Mouse (Mus musculus): ENCODE results near the gene Mrgprf. TPM values are rescaled to one million over a fixed set of nuclear protein-coding genes. Genes with fewer than 3 reads are reported as not detected.

The Mrgprf gene
- 0.09 and 0.11 TPM in 2 replicates for polyA plus RNA-seq (2014; fragmentation: Nextera tagmentation; extraction: Ambion mirVana)

DNA sequence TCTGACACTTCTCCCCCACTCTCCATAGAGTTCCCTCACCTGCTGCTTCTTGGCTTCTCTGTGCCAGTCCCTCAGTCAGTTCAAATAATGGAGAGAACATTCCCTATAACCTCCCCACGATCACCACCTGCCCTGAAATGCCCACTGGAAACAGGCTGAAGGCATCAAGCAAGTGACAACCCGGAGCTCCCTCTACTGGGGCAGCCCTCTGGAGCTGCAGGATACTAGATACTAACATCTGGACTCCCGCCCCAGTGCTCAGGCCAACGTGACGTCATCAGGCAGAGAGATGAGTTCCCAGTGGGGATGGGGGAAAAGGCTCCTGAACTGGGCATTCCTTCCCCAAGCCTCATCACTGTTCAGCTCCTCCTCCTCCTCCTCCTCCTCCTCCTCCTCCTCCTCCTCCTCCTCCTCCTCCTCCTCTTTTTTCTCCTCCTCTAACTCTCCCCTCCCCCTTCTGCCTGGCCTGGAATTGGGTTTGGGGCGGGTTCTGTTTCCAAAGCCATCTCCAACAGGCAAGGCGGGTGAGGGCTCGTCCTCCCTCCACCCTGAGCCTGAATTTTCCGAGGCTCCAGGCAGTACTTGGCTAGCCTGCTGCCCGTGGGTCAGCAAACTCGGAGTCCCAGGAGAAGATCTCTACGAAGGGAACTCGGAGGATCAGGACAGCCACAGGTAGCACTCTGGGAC, at the start of gene Mrgprf:
Gene Mrgprf, plus strand, starts transcription at position 508 of the 687 bp plus-strand sequence.
- no peaks in the 10 kb centered on the region for H3K27me3 ChIP-seq (ENCODE audit: control insufficient read depth, insufficient read depth, low read length)
- no peak within 1 kb of the TSS for H3K27ac ChIP-seq (replicated peaks; ENCODE audit: low read depth, low read length)
- WGBS, result 35% methylated on average over 12 of the region's 13 CpGs
- no peaks in the 10 kb centered on the region for H3K9me3 ChIP-seq (ENCODE audit: control insufficient read depth, low read length)
- H3K4me1 ChIP-seq (ENCODE audit: control insufficient read depth, insufficient read depth, low read length), result peaks cover 7% of the 10 kb centered on the region; the same call in 1 of the 2 replicates
- DNase-seq (ENCODE audit: low spot score) (no peak), ATAC-seq (ENCODE audit: insufficient number of reproducible peaks, low FRiP score, low TSS enrichment, low read depth) (no peak)
- H3K4me2 ChIP-seq (ENCODE audit: low read depth, severe bottlenecking), result no peak within 1 kb of the TSS
- H3K36me3 ChIP-seq (ENCODE audit: control insufficient read depth, insufficient read depth, low read length), result no peaks in the 10 kb centered on the region
- no peak within 1 kb of the TSS for H3K9ac ChIP-seq (ENCODE audit: low read length)
- no peak within 1 kb of the TSS for H3K4me3 ChIP-seq (ENCODE audit: low read depth, low read length)

DNA sequence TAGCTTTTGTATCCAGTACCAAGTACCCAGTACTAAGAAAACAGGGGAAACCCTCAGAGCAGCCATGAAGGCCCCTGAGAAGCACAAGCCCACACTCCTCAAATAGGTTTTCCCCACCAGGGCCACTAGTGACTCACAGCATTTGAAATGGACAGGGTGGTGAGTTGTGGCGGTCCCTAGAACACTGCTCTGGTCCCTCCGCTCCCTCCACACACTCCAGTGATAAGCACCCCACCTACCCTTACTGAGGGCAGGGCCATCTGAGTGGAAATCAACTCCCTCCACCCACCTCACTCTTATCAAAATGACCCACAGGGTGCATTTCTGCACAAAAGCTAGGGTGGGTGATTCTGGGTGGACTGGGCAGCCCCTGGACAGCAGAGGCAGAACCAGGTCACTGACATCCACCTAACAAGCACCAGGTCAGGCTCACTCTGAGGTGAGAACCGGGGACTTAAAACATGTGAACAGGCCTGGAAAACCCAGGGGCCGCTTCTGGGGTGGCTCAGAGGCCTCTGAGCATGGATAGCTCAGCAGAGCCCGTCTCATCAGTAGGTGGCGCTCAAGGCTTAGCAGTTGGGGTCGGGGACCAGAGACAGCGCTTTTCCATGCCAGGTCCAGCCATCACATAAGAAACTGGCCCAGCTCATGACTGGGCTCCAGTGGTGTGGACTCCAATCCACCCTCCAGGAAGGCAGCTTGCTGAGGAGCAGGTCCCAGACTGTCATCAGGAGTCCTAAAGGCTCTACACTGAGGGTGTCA, 47.7 kb upstream of the Mrgprf start:
- 28% methylated on average over 8 of the region's 8 CpGs for WGBS

DNA sequence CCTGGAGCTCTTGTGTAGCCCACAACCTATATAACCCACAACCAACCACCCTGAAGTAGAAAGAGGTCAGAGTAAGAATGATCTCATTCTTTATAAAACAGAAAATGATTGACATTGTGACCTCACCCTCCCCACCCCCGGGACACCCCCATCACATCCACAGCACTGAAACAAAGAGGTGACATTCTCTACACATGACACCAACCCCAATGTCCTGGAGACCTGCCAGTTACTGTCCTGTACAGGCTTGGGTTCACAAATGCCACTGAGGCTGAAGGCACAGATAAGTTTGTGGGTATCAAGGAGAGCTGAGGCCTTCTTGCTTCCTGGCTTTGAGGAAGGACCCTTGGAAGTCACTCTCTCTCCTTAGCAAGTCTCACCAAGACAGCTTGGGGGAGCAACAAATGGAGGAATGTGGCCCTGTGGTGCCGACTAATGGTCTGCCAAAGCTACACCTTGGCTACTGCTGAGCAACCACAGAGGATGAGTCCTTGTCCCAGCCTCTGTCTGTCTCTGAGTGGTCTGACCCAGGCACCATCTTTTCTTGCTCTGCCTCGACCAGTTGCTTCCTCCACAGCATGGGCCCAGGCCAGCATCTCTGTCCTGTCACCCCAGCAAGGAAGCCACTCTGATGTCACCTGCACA, 46.5 kb upstream of the Mrgprf start:
- DNase-seq (ENCODE audit: low spot score) (no peak), ATAC-seq (ENCODE audit: insufficient number of reproducible peaks, low FRiP score, low TSS enrichment, low read depth) (no peak)
- H3K27ac ChIP-seq (replicated peaks; ENCODE audit: low read depth, low read length), result no peak overlapping the region
- no peaks in the 10 kb centered on the region for H3K27me3 ChIP-seq (ENCODE audit: control insufficient read depth, insufficient read depth, low read length)
- 0 out of 2 replicates have a peak, but pooled peaks cover 2% of the 10 kb centered on the region for H3K4me1 ChIP-seq (ENCODE audit: control insufficient read depth, insufficient read depth, low read length)
- H3K4me3 ChIP-seq (ENCODE audit: low read depth, low read length), result no peak overlapping the region
- H3K36me3 ChIP-seq (ENCODE audit: control insufficient read depth, insufficient read depth, low read length), result 0 out of 2 replicates have a peak, but pooled peaks cover 4% of the 10 kb centered on the region
- no peak overlapping the region for H3K9ac ChIP-seq (ENCODE audit: low read length)
- no peaks in the 10 kb centered on the region for H3K9me3 ChIP-seq (ENCODE audit: control insufficient read depth, low read length)
- WGBS, result 60% methylated on average over 3 of the region's 3 CpGs
- no peak overlapping the region for H3K4me2 ChIP-seq (ENCODE audit: low read depth, severe bottlenecking)

More for the DNA sequence above, 47.7 kb upstream of the Mrgprf start:
- H3K27me3 ChIP-seq (ENCODE audit: control insufficient read depth, insufficient read depth, low read length), result no peaks in the 10 kb centered on the region
- ATAC-seq (ENCODE audit: insufficient number of reproducible peaks, low FRiP score, low TSS enrichment, low read depth), result peak; percentile 69
- no peak overlapping the region for H3K27ac ChIP-seq (replicated peaks; ENCODE audit: low read depth, low read length)
- H3K4me3 ChIP-seq (ENCODE audit: low read depth, low read length), result no peak overlapping the region
- peak; percentile 90 for DNase-seq (ENCODE audit: low spot score)
- H3K4me2 ChIP-seq (ENCODE audit: low read depth, severe bottlenecking), result no peak overlapping the region
- no peaks in the 10 kb centered on the region for H3K9me3 ChIP-seq (ENCODE audit: control insufficient read depth, low read length)
- no peak overlapping the region for H3K9ac ChIP-seq (ENCODE audit: low read length)
- H3K36me3 ChIP-seq (ENCODE audit: control insufficient read depth, insufficient read depth, low read length), result 0 out of 2 replicates have a peak, but pooled peaks cover 4% of the 10 kb centered on the region
- H3K4me1 ChIP-seq (ENCODE audit: control insufficient read depth, insufficient read depth, low read length), result 0 out of 2 replicates have a peak, but pooled peaks cover 2% of the 10 kb centered on the region

- H3K27ac ChIP-seq (replicated peaks; ENCODE audit: low read depth, low read length), result no peak overlapping the region
- WGBS, result 100% methylated on average over 1 of the region's 1 CpGs
- peaks cover 4% of the 10 kb centered on the region; the same call in 1 of the 2 replicates for H3K36me3 ChIP-seq (ENCODE audit: control insufficient read depth, insufficient read depth, low read length)
- 0 out of 2 replicates have a peak, but pooled peaks cover 2% of the 10 kb centered on the region for H3K4me1 ChIP-seq (ENCODE audit: control insufficient read depth, insufficient read depth, low read length)
- no peak overlapping the region for H3K4me3 ChIP-seq (ENCODE audit: low read depth, low read length)
- H3K9me3 ChIP-seq (ENCODE audit: control insufficient read depth, low read length), result no peaks in the 10 kb centered on the region
- no peak overlapping the region for H3K4me2 ChIP-seq (ENCODE audit: low read depth, severe bottlenecking)
- H3K27me3 ChIP-seq (ENCODE audit: control insufficient read depth, insufficient read depth, low read length), result no peaks in the 10 kb centered on the region
- H3K9ac ChIP-seq (ENCODE audit: low read length), result no peak overlapping the region
- DNase-seq (ENCODE audit: low spot score), result no peak
- no peak for ATAC-seq (ENCODE audit: insufficient number of reproducible peaks, low FRiP score, low TSS enrichment, low read depth)
These were observed 44.5 kb upstream of the Mrgprf start for GRCm38 (mm10) chr7:145256092-145256491.

- no peak overlapping the region for H3K9ac ChIP-seq (ENCODE audit: low read length)
- ATAC-seq (ENCODE audit: insufficient number of reproducible peaks, low FRiP score, low TSS enrichment, low read depth) (no peak), DNase-seq (ENCODE audit: low spot score) (no peak)
- H3K27ac ChIP-seq (replicated peaks; ENCODE audit: low read depth, low read length), result no peak overlapping the region
- no peak overlapping the region for H3K4me2 ChIP-seq (ENCODE audit: low read depth, severe bottlenecking)
- 71% methylated on average over 9 of the region's 9 CpGs for WGBS
- H3K4me1 ChIP-seq (ENCODE audit: control insufficient read depth, insufficient read depth, low read length), result no peaks in the 10 kb centered on the region
- no peaks in the 10 kb centered on the region for H3K27me3 ChIP-seq (ENCODE audit: control insufficient read depth, insufficient read depth, low read length)
- no peaks in the 10 kb centered on the region for H3K9me3 ChIP-seq (ENCODE audit: control insufficient read depth, low read length)
- no peak overlapping the region for H3K4me3 ChIP-seq (ENCODE audit: low read depth, low read length)
- peaks cover 2% of the 10 kb centered on the region; the same call in 1 of the 2 replicates for H3K36me3 ChIP-seq (ENCODE audit: control insufficient read depth, insufficient read depth, low read length)
These were observed 36.4 kb upstream of the Mrgprf start for GRCm38 (mm10) chr7:145264202-145264601.

- H3K9ac ChIP-seq (ENCODE audit: low read length), result no peak overlapping the region
- no peaks in the 10 kb centered on the region for H3K4me1 ChIP-seq (ENCODE audit: control insufficient read depth, insufficient read depth, low read length)
- no peaks in the 10 kb centered on the region for H3K27me3 ChIP-seq (ENCODE audit: control insufficient read depth, insufficient read depth, low read length)
- no peak overlapping the region for H3K4me3 ChIP-seq (ENCODE audit: low read depth, low read length)
- no peak for ATAC-seq (ENCODE audit: insufficient number of reproducible peaks, low FRiP score, low TSS enrichment, low read depth)
- DNase-seq (ENCODE audit: low spot score), result no peak
- WGBS, result 88% methylated on average over 2 of the region's 2 CpGs
- H3K9me3 ChIP-seq (ENCODE audit: control insufficient read depth, low read length), result no peaks in the 10 kb centered on the region
- H3K4me2 ChIP-seq (ENCODE audit: low read depth, severe bottlenecking), result no peak overlapping the region
- peaks cover 7% of the 10 kb centered on the region; the same call in 1 of the 2 replicates for H3K36me3 ChIP-seq (ENCODE audit: control insufficient read depth, insufficient read depth, low read length)
- H3K27ac ChIP-seq (replicated peaks; ENCODE audit: low read depth, low read length), result no peak overlapping the region
These were observed 34.6 kb upstream of the Mrgprf start for GRCm38 (mm10) chr7:145266011-145266410.

DNA sequence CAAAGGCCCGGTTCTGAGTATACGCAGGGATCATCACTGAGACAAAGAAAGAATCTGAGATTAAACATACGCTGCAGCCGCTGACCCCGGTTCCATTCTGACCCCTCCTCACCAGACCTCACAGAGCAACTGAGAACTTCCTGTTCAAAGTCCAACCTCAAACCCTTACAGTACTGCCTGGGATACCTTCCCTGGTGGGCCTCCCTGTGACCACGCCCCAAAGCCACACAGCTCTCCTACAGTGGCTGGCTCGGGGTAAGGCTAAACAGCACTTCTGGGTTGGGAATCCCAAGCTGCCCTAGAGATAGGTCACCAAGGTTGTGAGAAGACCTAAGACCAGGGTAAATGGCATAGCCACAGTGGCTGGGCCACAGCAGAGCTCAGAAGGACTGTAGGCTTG, 31.7 kb upstream of the Mrgprf start:
- peaks cover 8% of the 10 kb centered on the region; the same call in 1 of the 2 replicates for H3K36me3 ChIP-seq (ENCODE audit: control insufficient read depth, insufficient read depth, low read length)
- H3K27ac ChIP-seq (replicated peaks; ENCODE audit: low read depth, low read length), result no peak overlapping the region
- ATAC-seq (ENCODE audit: insufficient number of reproducible peaks, low FRiP score, low TSS enrichment, low read depth) (no peak), DNase-seq (ENCODE audit: low spot score) (no peak)
- H3K4me3 ChIP-seq (ENCODE audit: low read depth, low read length), result no peak overlapping the region
- no peaks in the 10 kb centered on the region for H3K9me3 ChIP-seq (ENCODE audit: control insufficient read depth, low read length)
- 91% methylated on average over 7 of the region's 7 CpGs for WGBS
- no peak overlapping the region for H3K9ac ChIP-seq (ENCODE audit: low read length)
- H3K27me3 ChIP-seq (ENCODE audit: control insufficient read depth, insufficient read depth, low read length), result no peaks in the 10 kb centered on the region
- no peak overlapping the region for H3K4me2 ChIP-seq (ENCODE audit: low read depth, severe bottlenecking)
- no peaks in the 10 kb centered on the region for H3K4me1 ChIP-seq (ENCODE audit: control insufficient read depth, insufficient read depth, low read length)

- H3K27ac ChIP-seq (replicated peaks; ENCODE audit: low read depth, low read length), result no peak overlapping the region
- H3K27me3 ChIP-seq (ENCODE audit: control insufficient read depth, insufficient read depth, low read length), result no peaks in the 10 kb centered on the region
- H3K9ac ChIP-seq (ENCODE audit: low read length), result no peak overlapping the region
- H3K4me3 ChIP-seq (ENCODE audit: low read depth, low read length), result no peak overlapping the region
- no peak for ATAC-seq (ENCODE audit: insufficient number of reproducible peaks, low FRiP score, low TSS enrichment, low read depth)
- H3K4me2 ChIP-seq (ENCODE audit: low read depth, severe bottlenecking), result no peak overlapping the region
- H3K4me1 ChIP-seq (ENCODE audit: control insufficient read depth, insufficient read depth, low read length), result no peaks in the 10 kb centered on the region
- no peak for DNase-seq (ENCODE audit: low spot score)
- 94% methylated on average over 5 of the region's 5 CpGs for WGBS
- H3K9me3 ChIP-seq (ENCODE audit: control insufficient read depth, low read length), result no peaks in the 10 kb centered on the region
- peaks cover 8% of the 10 kb centered on the region; the same call in 1 of the 2 replicates for H3K36me3 ChIP-seq (ENCODE audit: control insufficient read depth, insufficient read depth, low read length)
These were observed 29.7 kb upstream of the Mrgprf start for GRCm38 (mm10) chr7:145270955-145271354.

All from limb, embryonic 11.5 days (tissue).